Mouse (Mus musculus) retina, embryonic 14.5 days (tissue): ENCODE data around the gene Pear1.

Source experiments
- DNase-seq: peaks from one replicate; pipeline ENCODE4 v3.0.0-alpha.2; 2015; ENCODE audit warnings: low spot score

Gene Pear1

GRCm38 (mm10) chr3:87765631-87766283 is 58.3 kb downstream of the Pear1 start:
- no peak for DNase-seq

- DNase-seq, result peak; percentile 21
These were observed 59.0 kb downstream of the Pear1 start for GRCm38 (mm10) chr3:87765091-87765490.

DNA sequence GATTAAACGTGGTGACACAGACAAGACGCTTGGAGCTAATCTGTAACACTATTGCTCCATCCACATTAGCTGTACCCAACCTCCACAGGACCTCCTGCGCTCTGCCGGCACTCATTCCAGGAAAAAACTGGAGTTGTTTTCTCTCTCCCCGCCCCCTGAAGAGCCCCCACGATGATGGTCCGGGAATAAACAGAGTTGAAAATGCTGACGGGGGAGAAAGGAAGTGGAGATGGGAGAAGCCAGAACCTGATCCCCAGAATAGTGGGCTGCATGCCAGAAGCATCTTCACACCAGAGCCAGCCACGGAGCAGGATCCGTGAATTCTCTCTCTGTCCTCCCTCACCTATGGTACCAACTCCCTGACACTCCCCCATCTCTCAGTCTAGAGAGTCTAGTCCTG is 59.6 kb downstream of the Pear1 start:
- no peak for DNase-seq

- DNase-seq, result no peak
These were observed 60.3 kb downstream of the Pear1 start for GRCm38 (mm10) chr3:87763683-87764289.

DNA sequence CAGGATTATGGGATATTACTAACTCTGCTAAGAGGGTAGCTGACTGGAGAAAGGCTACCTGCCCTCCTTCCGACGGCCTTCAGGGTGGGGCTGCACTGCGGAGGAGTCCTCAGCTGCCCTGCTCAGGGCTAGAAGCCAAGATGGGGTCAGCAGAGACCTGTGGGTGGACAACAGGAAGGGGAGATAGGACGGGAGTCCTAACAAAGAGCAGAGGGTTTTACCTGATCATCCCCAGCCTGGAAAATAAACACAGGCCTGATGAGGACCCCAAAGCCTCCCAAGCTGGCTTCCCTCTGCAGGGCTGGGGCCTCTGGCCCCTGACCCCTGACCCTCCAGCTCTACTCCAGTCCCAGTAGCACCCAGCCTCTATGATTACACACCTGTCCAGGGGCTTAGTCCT is 60.9 kb downstream of the Pear1 start:
- no peak for DNase-seq

- DNase-seq, result no peak
These were observed 62.4 kb downstream of the Pear1 start for GRCm38 (mm10) chr3:87761408-87762375.

DNA sequence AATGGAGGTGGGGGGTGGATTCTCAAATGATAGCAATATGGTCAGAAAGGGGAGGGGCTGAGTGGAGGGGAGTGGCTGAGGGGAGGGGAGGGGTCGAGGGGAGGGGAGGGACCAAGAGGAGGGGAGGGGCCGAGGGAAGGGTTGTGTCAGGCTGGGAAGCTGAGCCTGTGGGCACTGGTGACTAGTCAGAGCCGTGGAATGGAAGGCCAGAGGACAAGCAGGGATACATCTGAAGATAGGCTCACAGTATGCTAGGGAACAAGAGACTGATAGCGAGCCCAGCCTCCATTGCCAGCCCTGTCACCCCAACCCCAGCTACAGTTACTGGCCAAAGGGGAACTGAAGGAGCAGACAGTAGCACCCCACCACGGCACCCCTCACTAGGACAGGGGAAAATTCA is 65.5 kb downstream of the Pear1 start:
- no peak for DNase-seq

- no peak for DNase-seq
These were observed 67.6 kb downstream of the Pear1 start for GRCm38 (mm10) chr3:87756488-87756887.

DNA sequence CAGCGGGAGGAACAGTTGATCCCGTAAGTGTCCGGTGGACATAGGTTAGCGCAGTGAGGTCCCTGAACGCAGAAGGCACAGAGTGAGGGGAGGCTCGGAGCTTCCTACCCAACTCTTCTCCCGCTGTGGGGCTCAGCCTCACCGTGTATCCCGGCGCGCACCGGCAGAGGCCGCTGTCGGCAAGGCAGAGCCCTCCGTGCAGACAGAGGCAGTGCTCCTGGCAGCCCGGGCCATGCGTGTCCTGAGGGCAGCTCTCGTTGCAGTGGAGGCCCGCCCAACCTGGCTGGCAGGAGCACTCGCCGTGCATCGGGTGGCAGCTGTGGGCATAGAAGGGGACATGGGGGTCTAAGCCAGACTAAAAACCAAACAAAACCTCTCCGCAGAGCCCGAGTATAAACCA is 68.1 kb downstream of the Pear1 start:
- DNase-seq, result peak; percentile 85

DNA sequence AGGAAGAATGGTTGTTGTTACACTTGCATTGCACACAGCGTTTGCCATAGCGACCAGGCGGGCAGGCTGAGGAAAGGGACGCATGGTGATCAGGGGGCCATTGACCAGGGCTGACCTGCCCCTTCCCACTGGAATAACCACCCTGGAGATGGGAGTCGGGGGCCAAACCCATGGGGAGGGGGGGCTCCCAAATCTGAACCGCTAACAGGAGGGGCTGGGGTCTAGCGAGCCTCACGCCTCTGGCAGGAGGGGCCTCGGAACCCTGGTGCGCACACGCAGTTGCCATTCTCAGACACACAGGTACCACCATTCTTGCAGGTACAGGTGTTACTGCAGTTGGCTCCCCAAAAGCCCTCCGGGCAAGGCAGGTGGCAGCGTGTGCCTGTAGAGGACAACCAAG is 70.3 kb downstream of the Pear1 start:
- no peak for DNase-seq

DNA sequence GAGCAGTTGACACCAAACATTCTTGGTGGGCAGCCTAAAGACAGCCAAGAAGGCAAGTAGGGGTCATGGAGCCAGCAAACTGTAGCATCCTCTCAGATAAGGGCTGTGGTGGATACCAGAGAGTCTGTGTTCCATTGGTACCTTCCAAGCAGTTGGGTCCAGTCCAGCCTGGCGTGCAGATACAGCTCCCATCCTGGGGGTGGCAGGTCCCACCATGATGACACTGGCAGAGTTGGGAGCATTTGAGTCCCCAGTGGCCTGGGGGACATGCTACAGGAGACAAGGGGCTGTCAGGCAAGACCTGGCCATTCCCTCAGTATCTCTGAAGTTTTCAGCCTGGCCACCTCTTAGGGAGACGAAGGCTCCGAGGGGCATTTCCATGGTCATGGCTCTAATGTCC is 71.5 kb downstream of the Pear1 start:
- no peak for DNase-seq

DNA sequence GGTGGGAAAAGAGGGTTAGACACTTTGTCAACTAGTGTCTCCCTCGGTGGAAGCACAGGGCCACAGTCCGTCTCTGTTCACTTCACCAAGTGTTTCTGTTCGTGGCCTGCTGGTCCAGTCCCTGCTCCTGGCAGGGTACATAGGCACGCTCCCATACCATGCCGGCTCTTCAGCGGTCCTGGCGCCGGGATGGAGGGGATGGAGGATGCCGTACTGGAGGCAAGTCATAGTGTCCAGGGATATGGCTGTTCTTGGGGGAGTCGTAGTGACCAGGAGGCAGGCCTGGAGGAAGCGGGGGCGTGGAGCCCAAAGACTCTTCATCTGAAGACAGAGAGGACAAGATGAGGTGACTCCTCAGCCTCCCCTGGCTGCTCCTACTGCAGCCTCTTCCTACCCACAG is 74.1 kb downstream of the Pear1 start:
- DNase-seq, result no peak

DNA sequence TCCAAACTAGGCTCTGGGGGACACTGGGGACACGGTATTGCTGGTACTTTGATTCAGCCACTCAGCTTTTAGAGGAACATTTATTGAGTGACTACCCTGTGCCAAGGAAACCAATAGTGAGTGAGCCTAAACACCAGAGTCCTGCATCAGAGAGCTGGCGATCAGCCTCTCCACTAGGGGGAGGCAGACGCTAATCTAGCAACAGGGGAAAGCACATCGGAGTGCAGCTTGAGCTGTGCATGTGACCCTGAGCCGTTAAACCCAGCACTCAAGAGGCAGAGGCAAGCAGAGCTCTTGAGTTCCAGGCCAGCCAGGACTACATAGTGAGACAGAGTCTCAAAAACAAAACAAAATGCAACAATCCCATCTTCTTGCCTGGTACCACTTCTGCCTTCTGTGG is 75.1 kb downstream of the Pear1 start:
- DNase-seq, result peak; percentile 41

- DNase-seq, result no peak
These were observed 75.7 kb downstream of the Pear1 start, which contains the start of gene Lrrc71 for GRCm38 (mm10) chr3:87748431-87748830. Gene Lrrc71, minus strand, starts transcription at chr3:87748625.

- no peak for DNase-seq
These were observed 79.0 kb downstream of the Pear1 start for GRCm38 (mm10) chr3:87745036-87745659.

DNA sequence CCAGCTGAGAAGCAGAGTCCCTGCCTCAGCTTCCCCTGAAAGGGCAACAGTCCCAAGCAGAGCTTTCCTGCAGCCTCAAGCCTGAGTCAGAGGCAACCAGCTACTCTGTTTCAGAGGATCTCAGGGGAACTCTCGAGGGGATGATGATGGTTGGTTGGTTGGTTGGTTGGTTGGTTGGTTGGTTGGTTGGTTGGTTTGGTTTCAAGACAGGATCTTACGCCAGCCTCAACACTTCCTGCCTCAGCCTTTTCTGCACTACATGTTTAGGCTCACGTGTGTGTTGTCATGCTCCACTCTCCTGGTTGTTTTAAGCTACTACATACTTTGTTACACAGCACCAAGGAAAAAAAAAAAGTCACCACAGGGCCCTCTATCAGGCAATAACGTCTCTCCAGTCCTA is 80.2 kb downstream of the Pear1 start:
- no peak for DNase-seq

GRCm38 (mm10) chr3:87742735-87743134 is 81.4 kb downstream of the Pear1 start:
- no peak for DNase-seq

GRCm38 (mm10) chr3:87742013-87742412 is 82.1 kb downstream of the Pear1 start:
- DNase-seq, result no peak

DNA sequence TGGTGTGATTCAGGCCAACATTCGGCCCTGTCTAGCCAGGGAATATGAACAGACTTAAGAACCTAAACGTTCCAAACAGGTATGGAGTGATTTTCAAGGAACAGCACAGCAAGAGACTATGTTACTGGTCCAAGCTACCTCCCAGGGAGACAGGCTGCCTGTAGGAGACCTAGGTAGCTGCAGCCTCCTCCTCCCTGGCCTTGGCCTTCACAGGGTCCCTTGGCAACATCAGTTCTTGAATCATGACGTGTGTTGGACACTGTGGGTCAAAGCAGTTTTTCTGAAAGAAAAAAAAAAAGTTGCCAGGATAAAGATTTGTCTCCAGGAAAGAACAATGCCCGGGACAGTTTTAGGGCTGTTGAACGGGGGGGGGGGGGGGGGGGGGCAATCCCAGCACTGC is 85.2 kb downstream of the Pear1 start:
- no peak for DNase-seq

DNA sequence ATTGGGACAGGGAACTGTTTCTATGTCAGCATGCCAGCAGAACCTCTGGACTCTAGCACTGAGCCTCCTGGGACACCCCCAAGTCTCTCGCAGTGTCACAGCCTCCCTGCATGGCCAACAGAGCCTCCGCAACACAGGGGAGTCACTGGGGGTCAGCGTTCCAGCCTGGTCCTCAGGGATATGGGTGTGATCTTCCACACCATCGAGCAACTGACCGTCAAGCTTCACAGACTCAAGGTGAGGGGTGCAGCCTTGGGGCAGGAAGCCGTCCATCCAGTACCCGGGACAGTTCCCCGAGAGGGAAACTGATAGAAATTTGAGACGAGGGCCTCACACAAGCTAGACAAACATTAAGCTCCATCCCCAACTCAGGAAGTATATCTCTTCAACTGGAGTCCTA is 88.8 kb downstream of the Pear1 start:
- DNase-seq, result no peak

- DNase-seq, result no peak
These were observed 89.9 kb downstream of the Pear1 start for GRCm38 (mm10) chr3:87733984-87734761.

DNA sequence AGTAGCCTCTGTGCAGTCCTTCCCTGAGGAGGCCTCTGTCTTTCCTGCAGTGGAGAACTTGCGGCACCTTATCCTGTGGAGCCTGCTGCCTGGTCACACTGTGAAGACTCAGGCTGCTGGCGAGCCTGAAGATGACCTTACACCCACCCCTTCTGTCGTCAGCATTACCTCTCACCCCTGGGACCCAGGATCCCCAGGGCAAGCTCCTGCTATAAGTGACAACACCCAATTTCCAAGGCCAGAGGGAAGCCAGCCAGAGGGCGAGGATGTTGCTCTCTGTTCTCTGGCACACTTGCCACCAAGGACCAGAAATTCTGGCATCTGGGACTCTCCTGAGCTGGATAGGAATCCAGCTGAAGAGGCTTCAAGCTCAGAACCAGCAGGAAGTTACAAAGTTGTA is 91.0 kb downstream of the Pear1 start:
- no peak for DNase-seq
